Mouse (Mus musculus): ENCODE data around the gene Cdh1. TPM values are rescaled to one million over a fixed set of nuclear protein-coding genes. Genes with fewer than 3 reads are reported as not detected.

Cdh1 gene
- polyA plus RNA-seq, 1 experiment from 2014 or later = 74.0 TPM

DNA sequence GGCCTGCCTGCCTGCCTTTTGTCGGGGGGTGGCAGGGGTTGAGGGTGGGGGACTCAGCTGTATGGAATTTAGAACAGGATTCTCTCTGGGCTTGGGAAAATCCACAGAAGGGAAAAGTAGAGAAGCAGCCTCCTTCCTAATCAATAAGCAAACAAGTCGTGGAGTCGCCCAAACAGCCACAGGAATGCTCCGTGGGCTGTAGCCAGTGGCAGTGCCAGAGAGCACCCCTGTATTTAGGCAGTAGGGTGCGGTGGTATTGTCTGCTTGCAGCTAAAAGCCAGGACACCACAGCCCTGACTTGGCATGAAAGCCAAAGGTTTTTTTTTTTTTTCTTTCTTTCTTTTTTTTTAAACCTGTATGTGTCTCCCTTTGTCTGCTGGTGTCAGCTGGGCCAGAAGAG, 37.8 kb downstream of the Cdh1 start:
- H3K4me1 ChIP-seq (replicated peaks; ENCODE audit: insufficient read depth, low read length) = 0 out of 2 replicates have a peak, but pooled peaks cover 2% of the 10 kb centered on the region
- 89% methylated on average over 5 of the region's 5 CpGs for WGBS
- no peak for TF ChIP-seq CTCF (IDR thresholded peaks at IDR 0.05; ENCODE audit: low read depth)
- ATAC-seq (replicated peaks; ENCODE audit: low FRiP score, low read depth) (no peak), DNase-seq (ENCODE audit: low spot score) (no peak)
- no peak overlapping the region for H3K9ac ChIP-seq (ENCODE audit: low read depth, low read length)
- H3K27me3 ChIP-seq (ENCODE audit: insufficient read depth, low read length) = no peaks in the 10 kb centered on the region
- no peak overlapping the region for H3K27ac ChIP-seq
- H3K36me3 ChIP-seq (ENCODE audit: insufficient read depth, low read length) = no peaks in the 10 kb centered on the region
- H3K4me2 ChIP-seq (ENCODE audit: low read length) = no peak overlapping the region
- H3K4me3 ChIP-seq (replicated peaks; ENCODE audit: low read depth, low read length) = no peak overlapping the region
- H3K9me3 ChIP-seq (replicated peaks; ENCODE audit: low read length) = no peaks in the 10 kb centered on the region

DNA sequence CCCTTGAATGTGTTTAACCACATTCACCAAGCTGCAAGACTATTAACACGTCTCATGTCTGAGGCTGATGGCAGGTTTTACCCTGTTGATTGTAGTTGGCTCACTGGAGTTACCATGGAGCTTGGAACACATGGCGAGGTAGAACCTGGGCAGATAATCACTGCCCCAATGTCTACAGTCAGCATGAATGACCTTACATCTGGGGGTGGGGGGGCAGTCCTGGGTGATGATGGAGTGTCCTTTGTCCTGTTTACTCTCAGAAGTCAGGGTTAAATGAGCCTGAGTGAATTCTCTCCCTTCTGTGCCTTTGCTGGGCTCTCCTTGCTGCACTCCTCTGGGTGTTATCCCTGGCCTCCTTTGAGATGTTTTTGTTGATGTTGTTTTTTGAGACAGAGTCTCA, 39.0 kb downstream of the Cdh1 start:
- 75% methylated on average over 2 of the region's 2 CpGs for WGBS
- ATAC-seq (replicated peaks; ENCODE audit: low FRiP score, low read depth) = no peak
- no peaks in the 10 kb centered on the region for H3K36me3 ChIP-seq (ENCODE audit: insufficient read depth, low read length)

DNA sequence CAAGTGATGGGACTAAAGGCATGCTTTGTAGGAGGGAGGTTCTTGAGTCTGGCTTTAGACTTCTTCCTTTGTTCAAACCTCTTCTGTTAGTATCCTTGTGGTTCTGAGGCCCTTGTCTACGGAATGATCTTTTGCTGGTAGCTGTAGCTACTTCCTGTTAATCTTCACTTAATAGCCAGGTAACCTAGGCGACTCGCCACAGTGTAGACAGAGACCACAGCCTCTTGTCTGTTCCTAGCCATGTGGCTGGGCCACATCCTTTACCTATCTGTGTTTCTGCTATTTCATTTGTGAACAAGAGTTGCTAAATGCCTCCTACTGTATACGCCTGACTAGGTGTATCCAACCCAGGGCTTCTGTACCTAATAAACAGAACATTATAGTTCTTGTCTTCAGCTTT, 39.9 kb downstream of the Cdh1 start:
- H3K4me1 ChIP-seq (replicated peaks; ENCODE audit: insufficient read depth, low read length) = 0 out of 2 replicates have a peak, but pooled peaks cover 2% of the 10 kb centered on the region
- H3K36me3 ChIP-seq (ENCODE audit: insufficient read depth, low read length) = no peaks in the 10 kb centered on the region
- no peaks in the 10 kb centered on the region for H3K9me3 ChIP-seq (replicated peaks; ENCODE audit: low read length)
- H3K27me3 ChIP-seq (ENCODE audit: insufficient read depth, low read length) = no peaks in the 10 kb centered on the region
- TF ChIP-seq CTCF (IDR thresholded peaks at IDR 0.05; ENCODE audit: low read depth) = no peak
- no peak overlapping the region for H3K4me3 ChIP-seq (replicated peaks; ENCODE audit: low read depth, low read length)
- no peak overlapping the region for H3K4me2 ChIP-seq (ENCODE audit: low read length)
- DNase-seq (ENCODE audit: low spot score) (no peak), ATAC-seq (replicated peaks; ENCODE audit: low FRiP score, low read depth) (no peak)
- 77% methylated on average over 4 of the region's 4 CpGs for WGBS
- H3K9ac ChIP-seq (ENCODE audit: low read depth, low read length) = no peak overlapping the region
- H3K27ac ChIP-seq = no peak overlapping the region

More for the DNA sequence above, 39.0 kb downstream of the Cdh1 start:
- no peak for TF ChIP-seq CTCF (IDR thresholded peaks at IDR 0.05; ENCODE audit: low read depth)
- Histone ChIP-seq H3K9me3 (replicated peaks; ENCODE audit: low read length) (no peaks in the 10 kb centered on the region), H3K9ac (ENCODE audit: low read depth, low read length) (no peak overlapping the region), H3K27ac (no peak overlapping the region), H3K4me2 (ENCODE audit: low read length) (no peak overlapping the region), H3K27me3 (ENCODE audit: insufficient read depth, low read length) (no peaks in the 10 kb centered on the region), H3K4me1 (replicated peaks; ENCODE audit: insufficient read depth, low read length) (0 out of 2 replicates have a peak, but pooled peaks cover 2% of the 10 kb centered on the region), H3K4me3 (replicated peaks; ENCODE audit: low read depth, low read length) (no peak overlapping the region)
- no peak for DNase-seq (ENCODE audit: low spot score)

DNA sequence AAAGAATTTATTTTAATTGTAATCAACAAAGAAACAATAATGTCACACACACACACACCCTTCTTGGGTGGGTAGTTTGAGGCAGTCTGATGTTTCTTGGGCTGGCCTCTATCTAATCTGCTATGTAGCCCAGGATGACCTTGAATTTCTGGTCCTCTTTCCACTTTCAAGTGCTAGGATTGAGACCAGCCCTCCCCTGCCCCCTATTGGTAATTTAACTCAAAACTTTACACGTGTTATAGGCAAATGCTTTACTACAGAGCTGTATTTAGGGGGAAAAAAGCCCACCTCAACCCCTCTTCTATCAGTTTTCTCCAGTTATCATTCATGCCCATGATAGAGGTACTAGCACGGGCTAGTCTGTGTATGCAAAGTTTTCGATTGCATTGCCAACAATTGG, 41.8 kb downstream of the Cdh1 start:
- Histone ChIP-seq H3K27ac (no peak overlapping the region), H3K27me3 (ENCODE audit: insufficient read depth, low read length) (no peaks in the 10 kb centered on the region), H3K9ac (ENCODE audit: low read depth, low read length) (no peak overlapping the region), H3K4me2 (ENCODE audit: low read length) (no peak overlapping the region), H3K9me3 (replicated peaks; ENCODE audit: low read length) (no peaks in the 10 kb centered on the region), H3K4me3 (replicated peaks; ENCODE audit: low read depth, low read length) (no peak overlapping the region), H3K4me1 (replicated peaks; ENCODE audit: insufficient read depth, low read length) (0 out of 2 replicates have a peak, but pooled peaks cover 2% of the 10 kb centered on the region), H3K36me3 (ENCODE audit: insufficient read depth, low read length) (no peaks in the 10 kb centered on the region)
- WGBS = 71% methylated on average over 3 of the region's 3 CpGs
- ATAC-seq (replicated peaks; ENCODE audit: low FRiP score, low read depth) (no peak), DNase-seq (ENCODE audit: low spot score) (no peak)
- TF ChIP-seq CTCF (IDR thresholded peaks at IDR 0.05; ENCODE audit: low read depth) = peak; percentile 57

DNA sequence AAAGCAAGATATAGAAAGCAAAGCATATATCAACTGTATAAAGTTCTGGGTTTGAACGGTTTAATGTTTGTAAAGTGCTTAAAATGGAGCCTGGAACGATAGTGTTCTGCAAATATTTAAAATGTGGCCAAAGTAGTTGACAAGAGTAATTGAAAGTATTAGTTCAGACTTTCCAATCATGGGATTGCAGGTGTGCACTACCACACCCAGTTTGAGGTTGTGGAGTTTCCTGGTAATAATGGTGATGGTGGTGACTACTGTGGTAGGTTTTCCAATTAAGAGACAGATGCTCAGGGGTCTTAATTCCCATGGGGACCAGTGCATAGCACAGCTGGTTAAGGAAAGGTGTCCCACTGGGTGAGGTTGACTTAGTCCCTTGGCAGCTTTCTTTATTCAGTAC, 43.0 kb downstream of the Cdh1 start:
- 92% methylated on average over 2 of the region's 2 CpGs for WGBS
- no peak overlapping the region for H3K9ac ChIP-seq (ENCODE audit: low read depth, low read length)
- H3K9me3 ChIP-seq (replicated peaks; ENCODE audit: low read length) = no peaks in the 10 kb centered on the region
- H3K27me3 ChIP-seq (ENCODE audit: insufficient read depth, low read length) = no peaks in the 10 kb centered on the region
- no peaks in the 10 kb centered on the region for H3K36me3 ChIP-seq (ENCODE audit: insufficient read depth, low read length)
- no peak overlapping the region for H3K4me2 ChIP-seq (ENCODE audit: low read length)
- no peak overlapping the region for H3K27ac ChIP-seq
- no peak for TF ChIP-seq CTCF (IDR thresholded peaks at IDR 0.05; ENCODE audit: low read depth)
- ATAC-seq (replicated peaks; ENCODE audit: low FRiP score, low read depth) (no peak), DNase-seq (ENCODE audit: low spot score) (no peak)
- no peak overlapping the region for H3K4me3 ChIP-seq (replicated peaks; ENCODE audit: low read depth, low read length)
- no peaks in the 10 kb centered on the region for H3K4me1 ChIP-seq (replicated peaks; ENCODE audit: insufficient read depth, low read length)

DNA sequence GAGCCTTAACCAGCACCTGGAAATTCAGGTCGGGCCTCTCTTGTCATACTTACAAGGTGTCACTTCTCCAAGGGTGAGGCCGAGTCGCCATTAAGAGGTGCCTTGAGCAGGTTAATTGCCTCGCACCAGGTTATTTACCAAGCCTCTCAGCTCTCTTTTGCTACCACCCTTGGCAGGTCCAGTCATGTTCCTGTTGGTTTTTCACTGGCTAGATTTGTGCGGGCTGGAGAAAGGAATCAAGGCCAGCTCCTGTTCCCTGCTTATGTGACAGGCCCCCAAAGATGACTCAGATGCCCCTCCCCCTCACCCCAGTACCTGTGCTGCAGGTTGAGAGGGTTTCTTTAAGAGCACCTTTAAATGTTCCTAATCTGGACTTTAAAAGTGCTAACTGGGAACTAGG, 43.6 kb downstream of the Cdh1 start:
- no peak for ATAC-seq (replicated peaks; ENCODE audit: low FRiP score, low read depth)
- H3K9ac ChIP-seq (ENCODE audit: low read depth, low read length) = no peak overlapping the region
- WGBS = 67% methylated on average over 5 of the region's 5 CpGs

DNA sequence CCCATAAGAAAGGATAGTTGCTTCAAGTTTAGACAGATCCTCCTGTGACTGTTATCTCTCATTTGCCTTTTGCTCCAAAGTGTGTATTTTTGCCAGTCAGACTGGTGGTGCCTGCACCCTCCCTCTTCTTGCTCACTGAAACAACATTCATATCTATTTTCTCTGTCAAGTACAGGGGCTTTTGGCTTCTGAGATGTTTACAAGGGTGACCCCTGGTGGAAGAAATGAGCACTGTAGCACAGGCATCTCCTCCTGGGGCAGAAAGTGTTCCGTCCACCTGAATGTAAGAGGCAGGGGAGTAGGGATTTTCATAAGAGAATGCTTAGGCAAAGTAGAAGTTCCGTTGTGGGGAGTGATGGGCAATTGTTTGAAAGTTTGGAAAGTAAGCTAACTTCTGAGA, 44.2 kb downstream of the Cdh1 start:
- TF ChIP-seq CTCF (IDR thresholded peaks at IDR 0.05; ENCODE audit: low read depth) = peak; percentile 95
- 47% methylated on average over 2 of the region's 2 CpGs for whole genome bisulfite sequencing

More for the DNA sequence above, 43.6 kb downstream of the Cdh1 start:
- Histone ChIP-seq H3K9me3 (replicated peaks; ENCODE audit: low read length) (no peaks in the 10 kb centered on the region), H3K4me2 (ENCODE audit: low read length) (no peak overlapping the region), H3K27ac (no peak overlapping the region), H3K36me3 (ENCODE audit: insufficient read depth, low read length) (no peaks in the 10 kb centered on the region), H3K4me1 (replicated peaks; ENCODE audit: insufficient read depth, low read length) (no peaks in the 10 kb centered on the region), H3K27me3 (ENCODE audit: insufficient read depth, low read length) (no peaks in the 10 kb centered on the region), H3K4me3 (replicated peaks; ENCODE audit: low read depth, low read length) (no peak overlapping the region)
- no peak for DNase-seq (ENCODE audit: low spot score)
- no peak for TF ChIP-seq CTCF (IDR thresholded peaks at IDR 0.05; ENCODE audit: low read depth)

More for the DNA sequence above, 44.2 kb downstream of the Cdh1 start:
- H3K4me3 ChIP-seq (replicated peaks; ENCODE audit: low read depth, low read length) = no peak overlapping the region
- peak; percentile 51; the same call in 1 of the 2 replicates for ATAC-seq (replicated peaks; ENCODE audit: low FRiP score, low read depth)
- H3K9ac ChIP-seq (ENCODE audit: low read depth, low read length) = no peak overlapping the region
- H3K4me1 ChIP-seq (replicated peaks; ENCODE audit: insufficient read depth, low read length) = no peaks in the 10 kb centered on the region
- no peaks in the 10 kb centered on the region for H3K36me3 ChIP-seq (ENCODE audit: insufficient read depth, low read length)
- H3K27ac ChIP-seq = no peak overlapping the region
- no peaks in the 10 kb centered on the region for H3K27me3 ChIP-seq (ENCODE audit: insufficient read depth, low read length)
- H3K9me3 ChIP-seq (replicated peaks; ENCODE audit: low read length) = no peaks in the 10 kb centered on the region
- H3K4me2 ChIP-seq (ENCODE audit: low read length) = no peak overlapping the region
- peak; percentile 86 for DNase-seq (ENCODE audit: low spot score)

Data from kidney, postnatal 0 days (tissue).